Mouse (Mus musculus): ENCODE measurements at regions not wholly inside any gene's neighbourhood (a gene's known extent, or its start where the extent isn't known, plus 50 kb on each side); places are given as distances from the start of the nearest gene placed in this dataset.
A peak's percentile ranks its signal among the peaks of the same experiment; 100 is the strongest.

- Histone ChIP-seq H3K27me3 (ENCODE audit: control insufficient read depth, insufficient read depth, low read length) (no peaks in the 10 kb centered on the region), H3K27ac (ENCODE audit: low read length) (no peak overlapping the region), H3K9ac (replicated peaks; ENCODE audit: low read depth, low read length) (no peak overlapping the region), H3K36me3 (ENCODE audit: control insufficient read depth, insufficient read depth, low read length) (no peaks in the 10 kb centered on the region), H3K4me1 (ENCODE audit: control insufficient read depth, insufficient read depth, low read length) (no peaks in the 10 kb centered on the region), H3K4me3 (ENCODE audit: low read depth, low read length) (no peak overlapping the region), H3K4me2 (replicated peaks; ENCODE audit: low read depth, low read length) (no peak overlapping the region), H3K9me3 (ENCODE audit: control insufficient read depth, low read depth, low read length) (no peaks in the 10 kb centered on the region)
- peak; percentile 77; the same call in 1 of the 2 replicates for ATAC-seq (ENCODE audit: insufficient number of reproducible peaks, insufficient read depth, low FRiP score, low read depth)
- WGBS = 30% methylated on average over 7 of the region's 7 CpGs
These were observed 608.5 kb downstream of the Gm826 start for GRCm38 (mm10) chr2:159725158-159726076.

GRCm38 (mm10) chr2:159729301-159729700 is 604.7 kb downstream of the Gm826 start:
- 38% methylated on average over 3 of the region's 3 CpGs for WGBS
- ATAC-seq (ENCODE audit: insufficient number of reproducible peaks, insufficient read depth, low FRiP score, low read depth) = no peak

GRCm38 (mm10) chr2:159730221-159730620 is 603.7 kb downstream of the Gm826 start:
- Histone ChIP-seq H3K36me3 (ENCODE audit: control insufficient read depth, insufficient read depth, low read length) (no peaks in the 10 kb centered on the region), H3K27ac (ENCODE audit: low read length) (no peak overlapping the region), H3K4me1 (ENCODE audit: control insufficient read depth, insufficient read depth, low read length) (no peaks in the 10 kb centered on the region), H3K9ac (replicated peaks; ENCODE audit: low read depth, low read length) (no peak overlapping the region), H3K4me2 (replicated peaks; ENCODE audit: low read depth, low read length) (no peak overlapping the region), H3K4me3 (ENCODE audit: low read depth, low read length) (no peak overlapping the region), H3K9me3 (ENCODE audit: control insufficient read depth, low read depth, low read length) (no peaks in the 10 kb centered on the region), H3K27me3 (ENCODE audit: control insufficient read depth, insufficient read depth, low read length) (no peaks in the 10 kb centered on the region)
- WGBS = 51% methylated on average over 8 of the region's 8 CpGs
- ATAC-seq (ENCODE audit: insufficient number of reproducible peaks, insufficient read depth, low FRiP score, low read depth) = no peak

More at GRCm38 (mm10) chr2:159729301-159729700, 604.7 kb downstream of the Gm826 start:
- Histone ChIP-seq H3K4me3 (ENCODE audit: low read depth, low read length) (no peak overlapping the region), H3K36me3 (ENCODE audit: control insufficient read depth, insufficient read depth, low read length) (no peaks in the 10 kb centered on the region), H3K4me2 (replicated peaks; ENCODE audit: low read depth, low read length) (no peak overlapping the region), H3K27me3 (ENCODE audit: control insufficient read depth, insufficient read depth, low read length) (no peaks in the 10 kb centered on the region), H3K27ac (ENCODE audit: low read length) (no peak overlapping the region), H3K9me3 (ENCODE audit: control insufficient read depth, low read depth, low read length) (no peaks in the 10 kb centered on the region), H3K4me1 (ENCODE audit: control insufficient read depth, insufficient read depth, low read length) (no peaks in the 10 kb centered on the region), H3K9ac (replicated peaks; ENCODE audit: low read depth, low read length) (no peak overlapping the region)

GRCm38 (mm10) chr2:159731305-159731704 is 602.7 kb downstream of the Gm826 start:
- no peak for ATAC-seq (ENCODE audit: insufficient number of reproducible peaks, insufficient read depth, low FRiP score, low read depth)

GRCm38 (mm10) chr2:159732413-159732812 is 601.5 kb downstream of the Gm826 start:
- peak; percentile 53; the same call in 1 of the 2 replicates for ATAC-seq (ENCODE audit: insufficient number of reproducible peaks, insufficient read depth, low FRiP score, low read depth)
- H3K27ac ChIP-seq (ENCODE audit: low read length) = peak overlapping the region; percentile 21; the same call in 1 of the 2 replicates
- H3K4me1 ChIP-seq (ENCODE audit: control insufficient read depth, insufficient read depth, low read length) = no peaks in the 10 kb centered on the region
- H3K9me3 ChIP-seq (ENCODE audit: control insufficient read depth, low read depth, low read length) = no peaks in the 10 kb centered on the region
- WGBS = 15% methylated on average over 3 of the region's 3 CpGs
- no peak overlapping the region for H3K4me2 ChIP-seq (replicated peaks; ENCODE audit: low read depth, low read length)
- no peak overlapping the region for H3K9ac ChIP-seq (replicated peaks; ENCODE audit: low read depth, low read length)
- no peak overlapping the region for H3K4me3 ChIP-seq (ENCODE audit: low read depth, low read length)
- H3K36me3 ChIP-seq (ENCODE audit: control insufficient read depth, insufficient read depth, low read length) = no peaks in the 10 kb centered on the region
- no peaks in the 10 kb centered on the region for H3K27me3 ChIP-seq (ENCODE audit: control insufficient read depth, insufficient read depth, low read length)

More at GRCm38 (mm10) chr2:159731305-159731704, 602.7 kb downstream of the Gm826 start:
- H3K4me2 ChIP-seq (replicated peaks; ENCODE audit: low read depth, low read length) = no peak overlapping the region
- H3K36me3 ChIP-seq (ENCODE audit: control insufficient read depth, insufficient read depth, low read length) = no peaks in the 10 kb centered on the region
- no peaks in the 10 kb centered on the region for H3K4me1 ChIP-seq (ENCODE audit: control insufficient read depth, insufficient read depth, low read length)
- H3K4me3 ChIP-seq (ENCODE audit: low read depth, low read length) = no peak overlapping the region
- H3K9ac ChIP-seq (replicated peaks; ENCODE audit: low read depth, low read length) = no peak overlapping the region
- no peaks in the 10 kb centered on the region for H3K27me3 ChIP-seq (ENCODE audit: control insufficient read depth, insufficient read depth, low read length)
- H3K27ac ChIP-seq (ENCODE audit: low read length) = no peak overlapping the region
- H3K9me3 ChIP-seq (ENCODE audit: control insufficient read depth, low read depth, low read length) = no peaks in the 10 kb centered on the region

- no peaks in the 10 kb centered on the region for H3K9me3 ChIP-seq (ENCODE audit: control insufficient read depth, low read depth, low read length)
- no peaks in the 10 kb centered on the region for H3K27me3 ChIP-seq (ENCODE audit: control insufficient read depth, insufficient read depth, low read length)
- no peak overlapping the region for H3K9ac ChIP-seq (replicated peaks; ENCODE audit: low read depth, low read length)
- H3K27ac ChIP-seq (ENCODE audit: low read length) = no peak overlapping the region
- WGBS = 79% methylated on average over 5 of the region's 5 CpGs
- H3K4me1 ChIP-seq (ENCODE audit: control insufficient read depth, insufficient read depth, low read length) = no peaks in the 10 kb centered on the region
- no peak overlapping the region for H3K4me2 ChIP-seq (replicated peaks; ENCODE audit: low read depth, low read length)
- ATAC-seq (ENCODE audit: insufficient number of reproducible peaks, insufficient read depth, low FRiP score, low read depth) = no peak
- H3K4me3 ChIP-seq (ENCODE audit: low read depth, low read length) = no peak overlapping the region
- H3K36me3 ChIP-seq (ENCODE audit: control insufficient read depth, insufficient read depth, low read length) = no peaks in the 10 kb centered on the region
These were observed 599.4 kb downstream of the Gm826 start for GRCm38 (mm10) chr2:159734576-159734975.

- Histone ChIP-seq H3K4me2 (replicated peaks; ENCODE audit: low read depth, low read length) (no peak overlapping the region), H3K27ac (ENCODE audit: low read length) (no peak overlapping the region), H3K9me3 (ENCODE audit: control insufficient read depth, low read depth, low read length) (no peaks in the 10 kb centered on the region), H3K4me3 (ENCODE audit: low read depth, low read length) (no peak overlapping the region), H3K36me3 (ENCODE audit: control insufficient read depth, insufficient read depth, low read length) (no peaks in the 10 kb centered on the region), H3K9ac (replicated peaks; ENCODE audit: low read depth, low read length) (no peak overlapping the region), H3K4me1 (ENCODE audit: control insufficient read depth, insufficient read depth, low read length) (no peaks in the 10 kb centered on the region), H3K27me3 (ENCODE audit: control insufficient read depth, insufficient read depth, low read length) (no peaks in the 10 kb centered on the region)
- ATAC-seq (ENCODE audit: insufficient number of reproducible peaks, insufficient read depth, low FRiP score, low read depth) = peak; percentile 49; the same call in 1 of the 2 replicates
- WGBS = 38% methylated on average over 7 of the region's 7 CpGs
These were observed 578.4 kb downstream of the Gm826 start for GRCm38 (mm10) chr2:159755541-159756011.

- Histone ChIP-seq H3K4me2 (replicated peaks; ENCODE audit: low read depth, low read length) (no peak overlapping the region), H3K9me3 (ENCODE audit: control insufficient read depth, low read depth, low read length) (no peaks in the 10 kb centered on the region), H3K27ac (ENCODE audit: low read length) (no peak overlapping the region), H3K27me3 (ENCODE audit: control insufficient read depth, insufficient read depth, low read length) (no peaks in the 10 kb centered on the region), H3K36me3 (ENCODE audit: control insufficient read depth, insufficient read depth, low read length) (no peaks in the 10 kb centered on the region), H3K4me3 (ENCODE audit: low read depth, low read length) (no peak overlapping the region), H3K4me1 (ENCODE audit: control insufficient read depth, insufficient read depth, low read length) (no peaks in the 10 kb centered on the region), H3K9ac (replicated peaks; ENCODE audit: low read depth, low read length) (no peak overlapping the region)
- WGBS = 90% methylated on average over 6 of the region's 6 CpGs
- ATAC-seq (ENCODE audit: insufficient number of reproducible peaks, insufficient read depth, low FRiP score, low read depth) = no peak
These were observed 573.2 kb downstream of the Gm826 start for GRCm38 (mm10) chr2:159760806-159761205.

All from stomach, embryonic 14.5 days (tissue).